Mouse (Mus musculus): ENCODE data around the gene Afm.

- TF ChIP-seq CTCF (IDR thresholded peaks at IDR 0.05; ENCODE audit: low read depth), result no peak
- TF ChIP-seq EP300 (optimal IDR thresholded peaks at IDR 0.05), result no peak
Measured at GRCm38 (mm10) chr5:90567788-90568187, 49.1 kb downstream of the Afm start.

Measured in stomach, postnatal 0 days (tissue).